Mouse (Mus musculus): ENCODE data around the gene Gm21698. TPM values are rescaled to one million over a fixed set of nuclear protein-coding genes. Genes with fewer than 3 reads are reported as not detected.
A peak's percentile ranks its signal among the peaks of the same experiment; 100 is the strongest.
"Not testable (repeated sequence)": the region's sequence is repeated elsewhere in the genome, so short reads cannot be mapped to it uniquely, and the experiment has no call there.

The Gm21698 gene
- polyA plus RNA-seq (2015; fragmentation: Nextera tagmentation; extraction: Ambion mirVana): 0.20 TPM in 1 of 2 replicates, not detected in the other

GRCm38 (mm10) chr5:25988550-25988949 is at the start of gene Gm21698:
Gene Gm21698 (minus strand): TSS chr5:25988650.
- not testable (repeated sequence) for H3K36me3 ChIP-seq; H3K4me3 ChIP-seq; H3K27me3 ChIP-seq; H3K27ac ChIP-seq (replicated peaks); H3K4me2 ChIP-seq; H3K9me3 ChIP-seq; H3K9ac ChIP-seq; H3K4me1 ChIP-seq (replicated peaks); ATAC-seq (ENCODE audit: low read depth)
- WGBS: no CpG with 5 or more reads among the region's 3 CpGs

- H3K9ac ChIP-seq; H3K9me3 ChIP-seq; H3K4me3 ChIP-seq; H3K4me2 ChIP-seq; ATAC-seq (ENCODE audit: low read depth); H3K27ac ChIP-seq (replicated peaks); H3K27me3 ChIP-seq; H3K36me3 ChIP-seq; H3K4me1 ChIP-seq (replicated peaks): not testable (repeated sequence)
- no CpG with 5 or more reads among the region's 3 CpGs for WGBS
Observed at GRCm38 (mm10) chr5:26022816-26023215, 34.4 kb upstream of the Gm21698 start, which contains the start of gene Gm5862. Gene Gm5862 (minus strand): TSS chr5:26022916.

GRCm38 (mm10) chr5:26007697-26008096 is 19.2 kb upstream of the Gm21698 start:
- not testable (repeated sequence) for H3K9ac ChIP-seq; ATAC-seq (ENCODE audit: low read depth); H3K9me3 ChIP-seq; H3K4me1 ChIP-seq (replicated peaks); H3K27me3 ChIP-seq; H3K27ac ChIP-seq (replicated peaks); H3K36me3 ChIP-seq
- Histone ChIP-seq H3K4me2 (peak overlapping the region; percentile 52), H3K4me3 (0 out of 2 replicates have a peak overlapping the region, but pooled peaks have one; percentile 31)
- 70% methylated on average over 7 of the region's 7 CpGs for WGBS

- Histone ChIP-seq H3K4me3 (peak overlapping the region; percentile 31), H3K4me2 (peak overlapping the region; percentile 52), H3K9ac (peak overlapping the region; percentile 1)
- H3K36me3 ChIP-seq; H3K9me3 ChIP-seq; H3K4me1 ChIP-seq (replicated peaks); H3K27ac ChIP-seq (replicated peaks); H3K27me3 ChIP-seq: not testable (repeated sequence)
- WGBS: 20% methylated on average over 45 of the region's 45 CpGs
- ATAC-seq (ENCODE audit: low read depth): peak; percentile 93
Observed at GRCm38 (mm10) chr5:26006937-26007695, 18.7 kb upstream of the Gm21698 start.

GRCm38 (mm10) chr5:26004698-26005097 is 16.2 kb upstream of the Gm21698 start, which contains the start of gene Gm1979:
Gene Gm1979 (minus strand): TSS chr5:26004798.
- H3K36me3 ChIP-seq; H3K4me1 ChIP-seq (replicated peaks); ATAC-seq (ENCODE audit: low read depth); H3K9ac ChIP-seq; H3K27ac ChIP-seq (replicated peaks); H3K9me3 ChIP-seq; H3K4me2 ChIP-seq; H3K27me3 ChIP-seq; H3K4me3 ChIP-seq: not testable (repeated sequence)
- 86% methylated on average over 1 of the region's 2 CpGs for WGBS

GRCm38 (mm10) chr5:25972563-25972962 is 15.9 kb downstream of the Gm21698 start, which contains the start of gene Gm21680:
Gene Gm21680 (minus strand): TSS chr5:25972663.
- not testable (repeated sequence) for H3K36me3 ChIP-seq; H3K4me3 ChIP-seq; H3K4me2 ChIP-seq; ATAC-seq (ENCODE audit: low read depth); H3K9me3 ChIP-seq; H3K27me3 ChIP-seq; H3K4me1 ChIP-seq (replicated peaks); H3K27ac ChIP-seq (replicated peaks); H3K9ac ChIP-seq
- WGBS: no CpG with 5 or more reads among the region's 2 CpGs

GRCm38 (mm10) chr5:25957050-25957449 is 31.4 kb downstream of the Gm21698 start:
- H3K4me2 ChIP-seq: peak overlapping the region; percentile 42
- peak overlapping the region; percentile 21 for H3K4me3 ChIP-seq
- not testable (repeated sequence) for H3K9ac ChIP-seq; H3K9me3 ChIP-seq; H3K36me3 ChIP-seq; H3K27me3 ChIP-seq; H3K4me1 ChIP-seq (replicated peaks); ATAC-seq (ENCODE audit: low read depth); H3K27ac ChIP-seq (replicated peaks)
- 62% methylated on average over 17 of the region's 17 CpGs for WGBS

GRCm38 (mm10) chr5:25956611-25957010 is 31.8 kb downstream of the Gm21698 start:
- H3K4me1 ChIP-seq (replicated peaks); H3K27ac ChIP-seq (replicated peaks); H3K27me3 ChIP-seq; H3K9ac ChIP-seq; H3K9me3 ChIP-seq; H3K36me3 ChIP-seq: not testable (repeated sequence)
- peak; percentile 84 for ATAC-seq (ENCODE audit: low read depth)
- 37% methylated on average over 28 of the region's 32 CpGs for WGBS
- peak overlapping the region; percentile 42 for H3K4me2 ChIP-seq
- peak overlapping the region; percentile 21 for H3K4me3 ChIP-seq

- H3K4me1 ChIP-seq (replicated peaks); H3K9ac ChIP-seq; H3K4me2 ChIP-seq; H3K4me3 ChIP-seq; H3K36me3 ChIP-seq; H3K27ac ChIP-seq (replicated peaks); ATAC-seq (ENCODE audit: low read depth); H3K27me3 ChIP-seq; H3K9me3 ChIP-seq: not testable (repeated sequence)
- 85% methylated on average over 2 of the region's 2 CpGs for WGBS
Observed at GRCm38 (mm10) chr5:25954317-25954716, 34.1 kb downstream of the Gm21698 start, which contains the start of gene Gm21671. Gene Gm21671 (minus strand): TSS chr5:25954417.

- H3K27ac ChIP-seq (replicated peaks); H3K4me3 ChIP-seq; H3K4me2 ChIP-seq; H3K36me3 ChIP-seq; H3K9me3 ChIP-seq; H3K27me3 ChIP-seq; H3K4me1 ChIP-seq (replicated peaks); ATAC-seq (ENCODE audit: low read depth); H3K9ac ChIP-seq: not testable (repeated sequence)
- 84% methylated on average over 2 of the region's 2 CpGs for WGBS
Observed at GRCm38 (mm10) chr5:25945391-25945790, 43.1 kb downstream of the Gm21698 start.

GRCm38 (mm10) chr5:25942281-25942680 is 46.2 kb downstream of the Gm21698 start, which contains the start of gene Gm21663:
Gene Gm21663 (minus strand): TSS chr5:25942381.
- H3K27me3 ChIP-seq; H3K27ac ChIP-seq (replicated peaks); ATAC-seq (ENCODE audit: low read depth); H3K9me3 ChIP-seq; H3K36me3 ChIP-seq; H3K4me3 ChIP-seq; H3K4me1 ChIP-seq (replicated peaks); H3K4me2 ChIP-seq; H3K9ac ChIP-seq: not testable (repeated sequence)
- 61% methylated on average over 2 of the region's 2 CpGs for WGBS

All from neural tube, embryonic 13.5 days (tissue).